Mouse (Mus musculus): ENCODE results near the gene Mark1. TPM values are rescaled to one million over a fixed set of nuclear protein-coding genes. Genes with fewer than 3 reads are reported as not detected.
A peak's percentile ranks its signal among the peaks of the same experiment; 100 is the strongest.

Mark1 gene
- polyA plus RNA-seq, 1 experiment = 63.8 TPM

DNA sequence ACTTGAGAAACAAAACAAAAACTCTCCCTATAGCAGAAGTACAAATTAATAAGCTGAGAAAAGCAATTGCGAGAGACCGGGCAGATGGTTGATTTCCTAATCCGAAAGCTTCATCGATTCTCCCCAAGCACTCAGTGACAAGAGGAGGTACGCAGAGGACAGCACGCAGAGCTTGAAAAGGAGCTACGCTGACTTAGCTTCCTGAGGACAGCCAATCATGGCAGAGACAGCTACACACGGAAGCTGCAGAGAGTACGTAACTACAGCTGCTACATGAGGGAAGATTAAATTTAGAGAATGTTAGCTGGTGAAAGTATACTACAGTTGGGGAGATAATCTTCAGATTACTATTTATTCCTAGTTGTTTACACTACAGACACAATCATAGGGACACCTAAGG, 40.6 kb downstream of the Mark1 start:
- DNase-seq (ENCODE audit: low read depth) = peak; percentile 29
- TF ChIP-seq CTCF (IDR thresholded peaks at IDR 0.05; ENCODE audit: borderline replicate concordance, extremely low read depth, insufficient read depth, insufficient read length) = no peak
- no peak for TF ChIP-seq POLR2A (IDR thresholded peaks at IDR 0.05; ENCODE audit: borderline replicate concordance, extremely low read depth, insufficient read depth, insufficient read length, poor library complexity, severe bottlenecking)

DNA sequence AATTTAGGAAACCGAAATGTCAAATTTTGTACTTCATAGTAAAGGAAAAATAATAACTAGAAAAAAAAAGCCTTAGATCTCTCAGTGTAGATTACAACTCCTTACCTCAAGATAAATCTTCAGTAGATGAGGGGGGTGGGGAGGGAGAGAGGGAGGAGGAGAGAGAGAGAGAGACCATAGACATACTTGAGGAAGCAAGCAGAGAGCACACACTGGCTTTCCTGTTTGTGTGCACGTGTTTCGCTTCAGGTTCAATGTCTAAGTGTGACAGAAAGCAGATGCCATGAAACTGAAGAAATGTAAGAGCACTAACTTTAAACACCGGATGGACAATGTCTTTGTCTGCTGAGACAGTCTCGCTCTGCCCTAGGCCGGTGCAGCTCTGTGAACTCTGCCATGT, 41.0 kb downstream of the Mark1 start:
- no peak for DNase-seq (ENCODE audit: low read depth)
- TF ChIP-seq CTCF (IDR thresholded peaks at IDR 0.05; ENCODE audit: borderline replicate concordance, extremely low read depth, insufficient read depth, insufficient read length) = no peak
- no peak for TF ChIP-seq POLR2A (IDR thresholded peaks at IDR 0.05; ENCODE audit: borderline replicate concordance, extremely low read depth, insufficient read depth, insufficient read length, poor library complexity, severe bottlenecking)

DNA sequence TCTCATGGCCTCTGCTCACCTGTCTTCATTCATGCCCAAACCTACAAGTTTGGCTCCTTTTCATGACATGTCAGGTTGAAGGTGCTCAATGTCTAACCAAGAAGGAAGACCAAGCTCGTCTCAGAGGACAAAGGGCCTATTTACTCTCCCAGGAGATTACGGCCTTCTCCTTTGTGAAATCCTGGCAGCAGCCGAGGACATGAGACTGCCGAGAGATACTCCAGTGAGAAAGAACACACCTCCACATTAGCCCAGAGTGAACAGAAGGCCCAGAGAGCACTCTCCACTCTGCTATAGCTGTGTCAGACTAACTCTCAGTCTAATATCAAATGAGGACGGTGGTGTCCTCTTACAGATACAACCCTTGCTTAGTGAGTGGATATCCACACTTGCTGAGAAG, 47.6 kb downstream of the Mark1 start:
- DNase-seq (ENCODE audit: low read depth) = no peak
- TF ChIP-seq POLR2A (IDR thresholded peaks at IDR 0.05; ENCODE audit: borderline replicate concordance, extremely low read depth, insufficient read depth, insufficient read length, poor library complexity, severe bottlenecking) (no peak), CTCF (IDR thresholded peaks at IDR 0.05; ENCODE audit: borderline replicate concordance, extremely low read depth, insufficient read depth, insufficient read length) (no peak)

DNA sequence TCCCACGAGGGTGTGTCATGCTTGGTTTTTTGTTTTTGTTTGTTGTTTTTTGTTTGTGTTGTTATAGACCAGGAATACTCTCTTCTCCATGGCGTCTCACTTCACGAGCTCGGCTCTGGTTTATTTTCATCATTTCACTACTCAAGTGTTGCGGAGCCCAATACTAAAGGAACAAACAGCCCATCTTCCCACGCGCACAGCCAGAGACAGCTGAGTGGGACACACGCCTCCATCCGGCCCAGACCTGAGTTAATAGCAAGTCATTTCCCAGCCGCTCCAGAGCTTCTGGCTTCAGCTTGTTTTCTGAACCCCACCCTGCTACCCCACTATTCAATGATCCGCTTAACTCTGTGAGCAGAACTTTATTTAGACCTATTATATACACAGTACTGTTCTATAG, 48.3 kb downstream of the Mark1 start:
- TF ChIP-seq POLR2A (IDR thresholded peaks at IDR 0.05; ENCODE audit: borderline replicate concordance, extremely low read depth, insufficient read depth, insufficient read length, poor library complexity, severe bottlenecking) = no peak
- no peak for TF ChIP-seq CTCF (IDR thresholded peaks at IDR 0.05; ENCODE audit: borderline replicate concordance, extremely low read depth, insufficient read depth, insufficient read length)

DNA sequence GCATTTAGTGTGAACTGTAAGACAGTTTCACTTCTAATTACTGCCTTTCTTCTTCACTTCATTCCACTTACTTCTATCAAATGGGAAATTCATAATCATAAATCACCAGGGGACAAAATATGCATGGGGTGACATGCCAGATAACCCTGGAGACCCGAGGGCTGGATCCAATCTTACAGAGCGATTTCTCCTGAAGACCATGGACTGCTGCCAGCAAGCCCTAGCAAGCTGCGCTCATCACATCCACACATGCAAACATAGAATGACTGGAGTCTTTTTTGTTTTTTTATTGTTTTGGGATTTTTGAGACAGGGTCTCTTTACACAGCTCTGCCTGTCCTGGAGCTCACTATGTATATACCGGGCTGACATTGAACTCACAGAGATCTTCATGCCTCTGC, 61.3 kb downstream of the Mark1 start:
- DNase-seq (ENCODE audit: low read depth) = no peak
- TF ChIP-seq CTCF (IDR thresholded peaks at IDR 0.05; ENCODE audit: borderline replicate concordance, extremely low read depth, insufficient read depth, insufficient read length) = no peak

More for the DNA sequence above, 48.3 kb downstream of the Mark1 start:
- DNase-seq (ENCODE audit: low read depth) = no peak

DNA sequence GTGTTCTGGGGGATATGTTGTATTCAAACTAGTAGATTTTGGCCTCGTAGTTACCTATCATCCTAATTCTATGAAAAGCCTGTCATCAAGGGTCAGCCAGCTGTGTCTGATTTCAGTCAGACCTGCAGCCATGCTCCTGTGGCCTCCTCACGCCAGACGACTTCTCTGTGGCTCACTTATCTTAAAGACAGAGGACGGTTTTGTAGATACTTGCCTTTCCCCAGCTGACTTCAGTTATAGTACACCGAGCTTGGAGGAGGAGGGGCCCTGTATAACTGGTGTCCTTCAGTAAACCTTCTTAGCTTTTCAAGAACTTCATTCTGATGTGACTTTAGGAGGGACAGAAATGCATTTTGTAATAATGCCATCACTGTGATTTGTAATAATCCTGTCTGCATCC, 63.4 kb downstream of the Mark1 start:
- TF ChIP-seq POLR2A (IDR thresholded peaks at IDR 0.05; ENCODE audit: borderline replicate concordance, extremely low read depth, insufficient read depth, insufficient read length, poor library complexity, severe bottlenecking) = no peak
- no peak for TF ChIP-seq CTCF (IDR thresholded peaks at IDR 0.05; ENCODE audit: borderline replicate concordance, extremely low read depth, insufficient read depth, insufficient read length)
- DNase-seq (ENCODE audit: low read depth) = no peak

DNA sequence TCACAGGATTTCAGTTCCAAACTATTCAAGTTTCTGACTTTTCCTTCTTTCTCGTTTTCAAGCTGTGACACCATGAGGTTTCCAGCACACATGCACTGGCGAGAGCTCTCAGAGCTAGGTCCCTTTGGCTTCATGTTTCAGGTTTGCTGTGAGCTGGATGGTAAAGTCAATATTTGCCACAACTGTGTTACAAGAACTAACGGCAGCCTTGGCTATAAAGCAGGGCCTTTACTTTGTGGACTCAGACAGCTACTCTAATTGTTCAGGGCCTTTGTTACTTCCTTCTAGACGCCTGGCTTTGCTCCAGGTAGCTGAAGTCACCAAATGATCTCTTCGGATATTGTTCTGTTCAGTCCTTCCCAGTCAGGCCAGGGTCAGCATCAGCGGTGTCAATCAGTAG, 63.9 kb downstream of the Mark1 start:
- peak; percentile 32 for DNase-seq (ENCODE audit: low read depth)
- no peak for TF ChIP-seq CTCF (IDR thresholded peaks at IDR 0.05; ENCODE audit: borderline replicate concordance, extremely low read depth, insufficient read depth, insufficient read length)
- TF ChIP-seq POLR2A (IDR thresholded peaks at IDR 0.05; ENCODE audit: borderline replicate concordance, extremely low read depth, insufficient read depth, insufficient read length, poor library complexity, severe bottlenecking) = no peak

DNA sequence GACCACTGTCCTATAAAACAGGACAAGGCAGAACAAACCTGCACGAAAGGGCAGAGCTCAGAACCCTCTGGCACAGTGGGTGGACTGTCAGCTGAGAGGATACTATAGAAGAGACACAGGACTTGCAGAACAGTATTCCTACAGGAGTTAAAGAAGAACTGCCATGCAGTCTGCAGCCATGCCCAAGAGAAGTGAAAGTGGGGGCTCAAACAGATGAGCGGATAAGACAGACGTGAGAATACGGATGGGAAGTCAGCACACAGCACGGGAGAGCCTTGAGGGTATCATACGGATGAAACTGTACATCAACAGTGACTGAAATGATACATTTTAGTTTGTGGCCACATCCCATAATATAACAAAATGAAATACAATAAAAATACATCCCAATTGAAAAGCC, 68.3 kb downstream of the Mark1 start:
- DNase-seq (ENCODE audit: low read depth) = no peak
- TF ChIP-seq POLR2A (IDR thresholded peaks at IDR 0.05; ENCODE audit: borderline replicate concordance, extremely low read depth, insufficient read depth, insufficient read length, poor library complexity, severe bottlenecking) (no peak), CTCF (IDR thresholded peaks at IDR 0.05; ENCODE audit: borderline replicate concordance, extremely low read depth, insufficient read depth, insufficient read length) (no peak)

DNA sequence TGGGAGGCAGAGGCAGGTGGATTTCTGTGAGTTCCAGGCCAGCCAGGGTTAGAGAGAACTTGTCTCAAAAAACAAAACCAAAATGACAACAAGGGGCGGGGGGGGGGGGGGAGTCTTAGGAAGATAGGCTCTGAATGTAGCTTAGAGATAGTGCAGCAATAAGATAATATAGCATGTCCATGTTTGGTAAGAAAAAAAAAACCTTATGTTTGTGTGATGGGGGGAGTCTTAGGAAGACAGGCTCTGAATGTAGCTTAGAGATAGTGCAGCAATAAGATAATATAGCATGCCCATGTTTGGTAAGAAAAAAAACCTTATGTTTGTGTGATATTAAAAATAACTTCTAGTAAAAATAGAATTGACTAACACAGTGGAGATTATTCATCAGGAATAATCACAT, 71.0 kb downstream of the Mark1 start:
- no peak for DNase-seq (ENCODE audit: low read depth)
- TF ChIP-seq POLR2A (IDR thresholded peaks at IDR 0.05; ENCODE audit: borderline replicate concordance, extremely low read depth, insufficient read depth, insufficient read length, poor library complexity, severe bottlenecking) = no peak
- no peak for TF ChIP-seq CTCF (IDR thresholded peaks at IDR 0.05; ENCODE audit: borderline replicate concordance, extremely low read depth, insufficient read depth, insufficient read length)

DNA sequence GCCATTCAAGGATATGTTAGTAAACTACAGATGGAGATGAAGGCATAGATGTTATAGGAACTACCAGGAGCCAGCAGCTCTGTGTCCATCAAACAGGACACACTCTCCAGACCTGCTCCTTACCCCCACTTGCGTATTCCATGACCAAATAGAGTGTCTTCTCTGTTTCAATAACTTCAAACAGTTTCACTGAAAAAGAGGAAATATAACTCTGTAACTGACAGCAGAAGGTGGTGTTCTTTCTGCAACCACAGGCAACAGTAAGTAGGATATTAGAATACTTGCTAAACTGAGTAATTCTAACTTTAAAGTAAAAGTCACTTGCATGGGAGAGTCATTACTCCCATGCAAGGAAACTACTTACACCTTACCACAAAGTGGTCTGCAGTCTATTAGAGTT, 71.5 kb downstream of the Mark1 start:
- DNase-seq (ENCODE audit: low read depth) = no peak
- TF ChIP-seq POLR2A (IDR thresholded peaks at IDR 0.05; ENCODE audit: borderline replicate concordance, extremely low read depth, insufficient read depth, insufficient read length, poor library complexity, severe bottlenecking) (no peak), CTCF (IDR thresholded peaks at IDR 0.05; ENCODE audit: borderline replicate concordance, extremely low read depth, insufficient read depth, insufficient read length) (no peak)

DNA sequence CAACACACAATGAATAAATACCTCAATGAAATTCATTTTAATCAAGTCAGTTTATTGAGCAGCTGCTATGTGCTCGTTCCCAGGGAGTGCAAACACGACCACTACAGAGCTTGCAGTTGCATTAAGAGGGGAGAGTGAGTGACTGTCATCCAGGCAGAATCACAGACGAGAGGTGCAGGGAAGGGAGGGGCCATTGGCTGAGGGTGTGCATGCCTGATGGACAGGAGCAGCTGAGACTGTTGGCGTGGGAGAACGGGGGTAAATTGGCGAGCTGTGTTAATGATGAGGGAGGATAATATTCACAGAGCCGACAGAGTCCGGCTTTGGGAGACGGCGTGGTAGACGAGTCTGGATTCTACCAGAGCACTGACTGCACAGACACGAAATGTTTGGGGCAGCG, 76.5 kb downstream of the Mark1 start:
- DNase-seq (ENCODE audit: low read depth) = no peak
- TF ChIP-seq CTCF (IDR thresholded peaks at IDR 0.05; ENCODE audit: borderline replicate concordance, extremely low read depth, insufficient read depth, insufficient read length) (no peak), POLR2A (IDR thresholded peaks at IDR 0.05; ENCODE audit: borderline replicate concordance, extremely low read depth, insufficient read depth, insufficient read length, poor library complexity, severe bottlenecking) (no peak)

DNA sequence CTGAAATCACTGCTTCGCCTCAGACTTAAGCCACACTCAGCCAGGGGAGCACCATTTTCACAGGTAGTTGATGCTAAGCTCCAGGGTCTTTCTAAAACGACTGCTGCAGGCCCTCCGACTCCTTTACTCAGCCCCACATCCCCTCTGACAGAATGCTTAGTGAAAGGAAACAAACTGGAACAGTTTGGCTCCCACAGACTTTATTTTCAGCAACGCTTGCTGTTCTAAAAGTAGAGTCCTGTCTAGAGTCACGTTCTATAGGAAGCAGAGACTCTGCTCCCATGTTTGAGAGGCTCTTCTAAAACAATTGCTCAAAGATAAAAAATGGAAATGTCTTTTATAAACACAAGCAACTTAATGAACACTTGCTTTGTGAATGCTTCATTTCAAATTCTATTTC, 79.3 kb downstream of the Mark1 start:
- no peak for DNase-seq (ENCODE audit: low read depth)
- TF ChIP-seq POLR2A (IDR thresholded peaks at IDR 0.05; ENCODE audit: borderline replicate concordance, extremely low read depth, insufficient read depth, insufficient read length, poor library complexity, severe bottlenecking) = no peak
